Mouse (Mus musculus) CH12.LX (cell line): ENCODE measurements around the gene Jhy. TPM values are rescaled to one million over a fixed set of nuclear protein-coding genes. Genes with fewer than 3 reads are reported as not detected.

Experiments used
- DNase-seq: peaks from one replicate; pipeline ENCODE4 v3.0.0-alpha.2; 2013; ENCODE audit errors: extremely low read depth
- H3K27ac ChIP-seq: 2 replicates; pipeline ENCODE4 v1.5.1; 2012; ENCODE audit warnings: low read depth, mild to moderate bottlenecking, control low read depth, moderate library complexity; ENCODE audit not compliant: insufficient read depth
- H3K27me3 ChIP-seq: replicated peaks from 2 replicates; pipeline ENCODE3; 2012; ENCODE audit warnings: inconsistent platforms
- H3K36me3 ChIP-seq, 2 experiments: replicated peaks in 1 of 2; 2 replicates each; pipeline versions ENCODE3 to v1.6.1; 2012; ENCODE audit warnings: inconsistent platforms in 1 of 2, low read length in 1 of 2, mild to moderate bottlenecking in 1 of 2, mixed read lengths in 1 of 2, moderate library complexity in 1 of 2; ENCODE audit not compliant: control insufficient read depth in 1 of 2, insufficient read depth in 1 of 2
- H3K4me1 ChIP-seq, 2 experiments: 2 replicates each; pipeline ENCODE4 v1.6.1; 2012; ENCODE audit warnings: inconsistent platforms in 1 of 2, moderate library complexity in 1 of 2; ENCODE audit not compliant: insufficient read depth in 2 of 2, control insufficient read depth in 1 of 2
- H3K4me2 ChIP-seq: 2 replicates; pipeline ENCODE4 v1.6.1; 2012; ENCODE audit warnings: low read depth, mild to moderate bottlenecking, control low read depth; ENCODE audit not compliant: poor library complexity, insufficient read depth, severe bottlenecking
- H3K4me3 ChIP-seq, 3 experiments: fragments of 150-350 bp in 1 of 3; sonication (generic) in 1 of 3; replicated peaks in 1 of 3; 2 replicates each; pipeline versions ENCODE3 to v1.5.1; 2011 to 2012; ENCODE audit warnings: low read depth in 2 of 3, low read length in 2 of 3, mild to moderate bottlenecking in 2 of 3, moderate library complexity in 2 of 3, control low read depth in 1 of 3, improper control_type of control experiment in 1 of 3, inconsistent platforms in 1 of 3, mixed read lengths in 1 of 3; ENCODE audit not compliant: poor library complexity in 1 of 3
- H3K79me2 ChIP-seq: replicated peaks from 2 replicates; pipeline ENCODE4 v1.6.1; 2012; ENCODE audit warnings: mild to moderate bottlenecking, moderate library complexity; ENCODE audit not compliant: control insufficient read depth, poor library complexity, insufficient read depth, severe bottlenecking; ENCODE audit errors: extremely low read depth
- H3K9ac ChIP-seq: 2 replicates; pipeline ENCODE4 v1.6.1; 2012; ENCODE audit warnings: low read depth, mild to moderate bottlenecking, control low read depth, moderate library complexity; ENCODE audit not compliant: insufficient read depth
- H3K9me3 ChIP-seq: replicated peaks from 2 replicates; pipeline ENCODE3; 2012; ENCODE audit warnings: low read length, inconsistent platforms, mixed read lengths
- CHD2 ChIP-seq: IDR thresholded peaks from 2 replicates; pipeline ENCODE4 v1.6.1; 2011; ENCODE audit warnings: low read length, improper control_type of control experiment
- CTCF ChIP-seq, 2 experiments: IDR thresholded peaks in 1 of 2; conservative IDR thresholded peaks in 1 of 2; 2 replicates each; pipeline ENCODE4 v1.5.1; 2011 to 2012; ENCODE audit warnings: low read depth in 2 of 2, low read length in 2 of 2, improper control_type of control experiment in 1 of 2, inconsistent platforms in 1 of 2, mild to moderate bottlenecking in 1 of 2, moderate library complexity in 1 of 2
- MAFK ChIP-seq: IDR thresholded peaks from 2 replicates; pipeline ENCODE4 v1.6.1; 2011; ENCODE audit warnings: low read length, improper control_type of control experiment; ENCODE audit not compliant: insufficient replicate concordance
- MEF2A ChIP-seq: IDR thresholded peaks from 2 replicates; pipeline ENCODE4 v1.6.1; 2014; ENCODE audit warnings: low read depth, mild to moderate bottlenecking, inconsistent platforms, low read length, improper control_type of control experiment, borderline replicate concordance
- MXI1 ChIP-seq: IDR thresholded peaks from 2 replicates; pipeline ENCODE4 v1.6.1; 2011; ENCODE audit warnings: mild to moderate bottlenecking, low read depth, low read length, improper control_type of control experiment
- POLR2A ChIP-seq: IDR thresholded peaks from 2 replicates; pipeline ENCODE4 v1.6.1; 2011; ENCODE audit warnings: low read depth, mild to moderate bottlenecking, improper control_type of control experiment, low read length
- POLR2AphosphoS2 ChIP-seq: IDR thresholded peaks from 2 replicates; pipeline ENCODE4 v1.6.1; 2011; ENCODE audit warnings: low read depth, low read length, improper control_type of control experiment
- RAD21 ChIP-seq: IDR thresholded peaks from 2 replicates; pipeline ENCODE4 v1.6.1; 2011; ENCODE audit warnings: low read depth, mild to moderate bottlenecking, low read length, improper control_type of control experiment, moderate library complexity
- SIN3A ChIP-seq: IDR thresholded peaks from 2 replicates; pipeline ENCODE4 v1.6.1; 2012; ENCODE audit warnings: low read length, improper control_type of control experiment, inconsistent platforms
- SMC3 ChIP-seq: IDR thresholded peaks from 2 replicates; pipeline ENCODE4 v1.6.1; 2011; ENCODE audit warnings: low read depth, low read length, improper control_type of control experiment
- TBP ChIP-seq: conservative IDR thresholded peaks from 2 replicates; pipeline ENCODE4 v1.6.1; 2011; ENCODE audit warnings: low read depth, low read length, improper control_type of control experiment
- UBTF ChIP-seq: IDR thresholded peaks from 2 replicates; pipeline ENCODE4 v1.6.1; 2012; ENCODE audit warnings: low read depth, mild to moderate bottlenecking, inconsistent platforms, low read length, improper control_type of control experiment, moderate library complexity
- ZC3H11A ChIP-seq: IDR thresholded peaks from 2 replicates; pipeline ENCODE4 v1.6.1; 2012; ENCODE audit warnings: low read depth, mild to moderate bottlenecking, inconsistent platforms, low read length, improper control_type of control experiment
- ZKSCAN1 ChIP-seq: IDR thresholded peaks from 2 replicates; pipeline ENCODE4 v1.6.1; 2012; ENCODE audit warnings: low read depth, inconsistent platforms, low read length, improper control_type of control experiment, borderline replicate concordance
- dilution Hi-C: fragments of 300-500 bp; cut with MboI; formaldehyde crosslinking; loops from 2 replicates; pipeline ENCODE4 v1.14.3; 2020; ENCODE audit warnings: low sequenced_read_pairs; ENCODE audit not compliant: extremely low pct_unique_long_range_greater_than_20kb, extremely low pct_ligation_motif_present
- in situ Hi-C: fragments of 300-500 bp; cut with MboI; formaldehyde crosslinking; loops from 3 replicates; pipeline ENCODE4 v1.14.3; 2019; ENCODE audit warnings: low sequenced_read_pairs, low pct_ligation_motif_present, low pct_unique_long_range_greater_than_20kb, mixed read lengths
- polyA plus RNA-seq: library from polyadenylated mRNA; unstranded; fragments of >175 nt; gene quantifications from 2 replicates; pipeline ENCODE4 v1.2.1, GENCODE M21; 2012; ENCODE audit warnings: low read depth; ENCODE audit not compliant: insufficient read length
- total RNA-seq, 2 experiments: library from RNA; depleted of rRNA; stranded (reverse); fragments of 300-350 nt in 1 of 2; fragments of >200 nt in 1 of 2; gene quantifications; 2 replicates each; pipeline ENCODE4 v1.2.3; 2012 to 2014

The Jhy gene
- total and polyA plus RNA-seq, 3 experiments: not detected

DNA sequence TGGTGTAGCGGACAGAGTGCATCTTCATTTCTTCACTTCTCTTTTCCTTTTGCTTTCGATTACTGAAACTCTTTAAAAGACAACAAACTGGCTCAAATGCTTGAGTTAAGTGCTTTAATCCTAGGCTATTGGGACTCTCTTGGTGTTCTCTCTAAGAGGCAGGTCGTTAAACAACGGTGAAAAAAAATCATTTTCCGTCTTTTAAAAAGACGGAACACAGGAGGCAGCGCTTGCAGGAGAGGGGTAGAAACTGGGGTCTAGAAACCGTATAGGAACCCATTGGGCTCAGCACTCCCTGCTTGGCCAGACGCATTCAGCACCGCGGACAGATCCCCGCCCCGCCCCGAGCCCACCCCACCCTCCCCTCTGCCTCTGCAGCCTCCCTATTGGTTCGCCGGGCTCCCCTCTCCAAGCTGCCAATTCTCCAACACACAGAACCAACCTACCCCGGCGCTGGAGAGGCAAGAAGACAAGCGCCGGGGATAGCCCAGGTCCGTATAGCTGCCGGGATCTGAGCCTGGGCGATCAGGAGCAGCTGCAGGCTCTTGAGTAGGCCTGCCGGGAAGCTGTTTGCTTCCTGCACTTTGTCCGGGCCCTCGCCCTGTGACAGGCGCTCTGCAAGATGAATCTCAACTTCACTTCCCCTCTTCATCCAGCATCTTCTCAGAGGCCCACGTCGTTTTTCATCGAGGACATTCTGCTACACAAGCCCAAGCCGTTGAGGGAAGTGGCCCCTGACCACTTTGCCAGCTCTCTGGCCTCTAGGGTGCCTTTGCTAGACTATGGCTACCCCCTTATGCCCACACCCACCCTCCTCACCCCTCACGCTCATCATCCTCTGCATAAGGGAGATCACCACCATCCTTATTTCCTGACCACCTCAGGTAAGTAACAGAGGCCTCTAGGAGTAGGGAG is 90.1 kb downstream of the Jhy start, which contains the start of gene Bsx:
Gene Bsx, plus strand, starts transcription at position 572 of the 915 bp plus-strand sequence.
- H3K4me1 ChIP-seq: no peaks in the 10 kb centered on the region
- H3K4me3 ChIP-seq: no peak within 1 kb of the TSS
- in situ Hi-C loops: no loop called here
- H3K4me2 ChIP-seq: peak within 1 kb of the TSS; percentile 80
- no peak within 1 kb of the TSS for H3K27ac ChIP-seq
- dilution Hi-C loops: no loop called here
- H3K9ac ChIP-seq: no peak within 1 kb of the TSS
- TF ChIP-seq POLR2AphosphoS2 (no peak), SIN3A (no peak), MAFK (no peak), SMC3 (no peak), ZC3H11A (no peak), MEF2A (no peak)
- peaks cover 37% of the 10 kb centered on the region for H3K27me3 ChIP-seq
- H3K79me2 ChIP-seq: no peaks in the 10 kb centered on the region
- DNase-seq: peak; percentile 6
- H3K9me3 ChIP-seq: peaks cover 13% of the 10 kb centered on the region
- H3K36me3 ChIP-seq: no peaks in the 10 kb centered on the region

- no peaks in the 10 kb centered on the region for H3K36me3 ChIP-seq
- in situ Hi-C loops: no loop called here
- H3K9me3 ChIP-seq: no peaks in the 10 kb centered on the region
- TF ChIP-seq MXI1: no peak
- no peak for TF ChIP-seq POLR2A
- peak; percentile 12; the same call in 1 of the 2 replicates for TF ChIP-seq SMC3
- TF ChIP-seq CHD2: no peak
- no peak for TF ChIP-seq TBP
- TF ChIP-seq UBTF: no peak
- TF ChIP-seq RAD21: peak; percentile 2; the same call in 1 of the 2 replicates
- TF ChIP-seq CTCF (conservative IDR thresholded peaks at IDR 0.05 in 1 of 2, IDR thresholded peaks at IDR 0.05 in 1 of 2; ENCODE audit: low read depth in 2 of 2, low read length in 2 of 2): peak in 1 of 2 experiments; percentile 51; a peak in 2 of 4 replicates
- TF ChIP-seq ZKSCAN1: no peak
- H3K79me2 ChIP-seq: no peaks in the 10 kb centered on the region
- no peak overlapping the region for H3K27ac ChIP-seq
- peak; percentile 11 for DNase-seq
- H3K9ac ChIP-seq: no peak overlapping the region
- no peak overlapping the region for H3K4me3 ChIP-seq
- dilution Hi-C loops: no loop called here
- no peak overlapping the region for H3K4me2 ChIP-seq
- H3K27me3 ChIP-seq: peaks cover 37% of the 10 kb centered on the region
- H3K4me1 ChIP-seq: no peaks in the 10 kb centered on the region
Observed at GRCm38 (mm10) chr9:40872156-40872478, 91.8 kb downstream of the Jhy start.
